Mouse (Mus musculus) thymus, postnatal 10 days (tissue): ENCODE measurements around the gene Ugt2b37.
"Not testable (repeated sequence)": the region's sequence is repeated elsewhere in the genome, so short reads cannot be mapped to it uniquely, and the experiment has no call there.

Experiments used
- DNase-seq, 2 experiments: peaks; one replicate each; pipeline ENCODE4 v3.0.0; 2021; ENCODE audit warnings: low spot score in 2 of 2

Ugt2b37 gene

GRCm38 (mm10) chr5:87254676-87255075 is at the start of gene Ugt2b37:
TSS of gene Ugt2b37 (minus strand) at chr5:87254804.
- not testable (repeated sequence) for DNase-seq

DNA sequence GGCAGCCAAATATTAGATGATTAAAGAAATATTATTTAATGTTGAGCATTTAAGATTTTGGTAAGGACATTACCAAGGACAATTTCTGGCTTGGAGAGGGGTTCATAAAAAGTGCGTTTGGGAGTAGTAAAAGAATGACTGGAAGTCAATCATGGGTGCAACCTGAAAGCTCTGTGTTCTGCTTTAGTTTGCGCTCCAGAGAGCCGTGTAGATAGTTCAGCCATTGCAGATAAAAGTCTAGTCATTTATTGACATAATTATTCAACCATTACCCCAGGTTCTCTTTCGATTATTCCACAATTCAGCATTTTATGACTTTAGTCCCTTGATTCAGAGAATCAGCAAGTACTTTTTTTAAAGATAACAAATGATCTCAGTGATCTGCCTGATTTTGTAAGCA is 31.6 kb upstream of the Ugt2b37 start:
- DNase-seq, result not testable (repeated sequence)

DNA sequence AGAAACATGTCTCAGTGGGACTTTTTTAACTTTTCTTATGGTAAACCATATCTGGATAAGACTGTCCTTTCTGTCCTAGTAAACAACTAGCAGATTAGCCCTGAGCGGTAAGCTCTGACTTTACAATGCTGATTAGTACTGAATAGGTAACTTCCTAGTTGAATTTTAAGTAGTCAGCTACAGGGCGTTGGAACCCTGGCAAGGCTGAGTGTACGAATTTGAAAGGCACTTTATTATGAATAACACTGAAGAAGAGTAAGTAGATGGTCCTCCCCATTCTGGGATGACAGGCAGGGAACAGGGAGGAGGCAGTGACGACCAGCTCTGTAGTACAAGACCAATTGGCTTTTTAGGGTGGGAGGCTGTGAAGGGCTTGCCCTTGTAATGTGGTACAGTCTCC is 21.4 kb upstream of the Ugt2b37 start:
- not testable (repeated sequence) for DNase-seq

- no peak for DNase-seq
These were observed 21.0 kb upstream of the Ugt2b37 start for GRCm38 (mm10) chr5:87275581-87275980.

DNA sequence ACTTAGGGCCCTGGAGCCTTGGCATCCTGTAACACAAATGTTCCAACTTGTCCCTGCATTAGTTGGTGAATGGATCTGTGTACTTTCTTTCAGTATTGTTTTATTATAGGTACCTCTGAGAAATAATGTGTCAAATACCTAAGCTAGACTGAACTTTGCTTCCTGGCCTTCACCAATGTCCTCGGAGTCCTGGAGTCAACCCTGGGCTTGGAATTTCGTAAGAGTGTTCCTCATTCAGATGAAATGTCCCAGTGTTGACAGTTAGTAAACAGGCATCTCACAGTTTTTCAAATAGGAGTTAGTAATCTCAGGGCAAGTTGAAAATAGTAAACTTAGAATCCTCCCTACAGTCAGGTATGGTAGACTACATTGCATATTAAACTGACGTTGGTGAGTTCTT is 1.2 kb upstream of the Ugt2b37 start:
- DNase-seq, result no peak

DNA sequence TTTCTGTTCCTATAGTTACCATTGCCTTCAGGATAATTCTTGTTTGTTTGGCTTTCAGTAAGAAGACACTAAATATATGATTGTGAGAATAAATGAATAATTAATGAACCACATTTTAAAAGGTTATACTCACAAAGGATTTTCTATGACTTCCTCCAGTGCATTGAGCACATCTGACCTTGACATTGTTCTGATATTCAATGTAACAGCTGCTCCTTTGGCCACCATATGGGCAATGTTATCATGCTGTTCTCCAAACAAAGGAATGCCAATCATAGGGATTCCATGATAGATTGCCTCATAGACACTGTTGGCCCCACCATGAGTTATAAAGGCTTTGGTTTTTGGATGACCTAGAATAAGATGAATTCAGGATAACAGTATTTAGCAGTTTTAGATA is 12.5 kb downstream of the Ugt2b37 start:
- DNase-seq, result not testable (repeated sequence)

- not testable (repeated sequence) for DNase-seq
These were observed 58.2 kb downstream of the Ugt2b37 start for GRCm38 (mm10) chr5:87196430-87196829.
